Mouse (Mus musculus) liver, embryonic 14.5 days (tissue): ENCODE data around the gene Fam227b.

Experiments
- CTCF ChIP-seq: IDR thresholded peaks from 2 replicates; pipeline ENCODE4 v1.5.1; 2016; ENCODE audit warnings: antibody characterized with exemption, low read depth, control low read depth
- EP300 ChIP-seq: IDR thresholded peaks from 2 replicates; pipeline ENCODE4 v1.6.1; 2016; ENCODE audit warnings: antibody characterized with exemption, low read depth

GRCm38 (mm10) chr2:126038221-126039000 lies 113.4 kb downstream of the Fam227b start:
- TF ChIP-seq CTCF = no peak
- TF ChIP-seq EP300 = no peak
